Mouse (Mus musculus) cerebellum, adult 8-10 months (tissue): ENCODE results near the gene Tmeff1.

Source experiments
- DNase-seq: peaks from one replicate; pipeline ENCODE4 v3.0.0; 2022

The Tmeff1 gene

DNA sequence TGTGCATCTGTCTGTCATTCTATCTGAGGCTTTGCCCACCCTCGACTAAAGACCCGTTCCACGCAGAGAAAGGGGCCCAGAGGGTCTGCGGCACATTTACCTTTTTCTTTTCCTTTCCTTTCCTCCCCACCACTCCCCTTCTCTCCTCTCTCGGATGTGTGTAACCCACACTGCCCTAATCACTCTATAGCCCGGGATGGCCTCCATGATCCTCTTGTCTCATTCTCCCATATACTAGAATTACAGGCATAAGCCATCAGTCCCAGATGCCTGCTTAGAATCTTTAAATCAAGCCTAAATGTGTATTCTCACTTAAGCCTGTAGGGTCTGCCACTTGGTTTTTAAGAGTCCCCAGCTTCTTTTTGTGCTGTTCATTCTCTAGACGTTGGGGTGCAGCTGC is 8.6 kb upstream of the Tmeff1 start:
- no peak for DNase-seq

DNA sequence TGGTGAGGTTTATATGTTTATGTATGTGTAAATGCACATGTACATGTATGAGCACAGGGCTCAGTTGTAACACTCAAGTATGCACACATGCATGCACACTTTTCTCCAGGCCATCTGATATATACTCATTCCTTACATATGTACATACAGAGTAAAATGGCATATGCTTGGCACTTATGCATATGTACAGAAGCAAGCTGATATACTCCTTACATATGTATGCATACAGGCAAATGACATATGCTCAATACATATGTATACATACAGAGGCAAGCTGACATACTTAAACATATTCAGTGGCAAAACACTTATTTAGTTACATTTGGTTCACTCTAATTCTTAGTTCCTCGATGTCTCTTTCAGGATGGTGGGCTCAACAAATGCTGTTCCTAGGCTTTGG is 7.1 kb upstream of the Tmeff1 start:
- DNase-seq = no peak

DNA sequence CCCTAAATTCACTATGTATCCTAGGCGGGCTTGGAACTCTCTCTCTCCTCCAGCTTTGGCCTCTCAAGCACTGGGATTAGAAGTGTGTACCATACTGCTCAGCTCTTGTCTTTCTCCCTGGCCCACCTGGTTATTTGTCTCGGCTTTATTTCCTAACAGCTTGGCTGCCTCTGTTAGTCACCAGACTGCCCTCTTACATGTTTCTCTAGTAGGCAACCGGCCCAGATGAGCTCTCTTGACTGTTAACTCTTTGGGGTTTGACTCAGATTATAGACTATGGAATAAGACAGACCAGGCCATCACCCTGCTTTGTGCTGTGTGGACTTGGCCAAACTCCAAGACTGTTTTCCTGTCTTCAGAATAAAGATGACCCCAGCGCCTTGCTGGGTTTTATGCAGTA is 6.6 kb upstream of the Tmeff1 start:
- DNase-seq = no peak

DNA sequence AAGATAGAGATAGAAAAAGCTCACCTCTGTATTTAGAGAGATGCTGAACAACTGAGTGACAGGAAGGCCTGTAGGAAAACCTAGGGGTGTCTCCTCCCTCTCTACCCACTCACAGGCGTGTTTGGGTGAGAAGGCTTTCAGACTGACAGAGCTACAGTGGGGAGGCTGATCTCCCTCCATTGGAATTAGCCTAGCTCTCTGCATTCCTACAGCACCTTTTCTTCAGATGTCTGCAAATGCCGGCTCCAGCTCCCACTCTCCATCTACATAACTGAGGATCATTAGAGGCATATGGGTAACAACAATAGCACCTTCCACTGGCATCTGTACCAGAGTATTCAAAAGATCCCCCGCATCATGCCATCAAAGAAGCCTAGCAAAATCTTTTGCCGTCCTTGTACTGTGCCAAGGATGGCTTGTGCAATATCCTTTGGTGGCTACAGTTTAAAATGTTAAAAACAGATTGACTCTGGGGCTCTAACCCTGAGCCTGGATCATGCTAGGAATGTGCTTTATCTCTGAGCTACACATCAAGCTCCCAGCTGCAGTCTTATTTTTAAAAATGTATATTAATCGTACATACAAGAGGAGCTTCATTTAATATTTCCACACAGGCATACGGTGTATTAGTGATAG is 5.4 kb upstream of the Tmeff1 start:
- no peak for DNase-seq

DNA sequence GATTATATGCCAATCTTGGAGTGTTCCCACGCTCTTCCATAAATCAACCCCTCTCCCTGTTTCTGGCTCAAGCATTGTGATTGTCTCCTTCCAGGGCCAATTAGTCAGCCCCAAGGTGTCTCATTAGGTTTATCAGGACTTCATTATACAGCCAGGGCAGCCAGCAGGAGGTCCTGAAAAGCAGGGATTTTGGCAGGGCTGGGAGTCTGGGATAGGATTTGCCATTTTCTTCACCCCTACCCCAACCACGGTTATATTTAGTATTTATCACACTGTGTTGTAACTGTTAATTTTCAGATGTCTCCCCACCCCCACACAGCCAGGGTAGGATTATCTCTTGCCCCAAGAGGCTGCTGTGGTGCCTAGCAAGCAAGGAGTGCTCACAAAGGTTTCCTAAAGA is 3.8 kb upstream of the Tmeff1 start:
- no peak for DNase-seq

DNA sequence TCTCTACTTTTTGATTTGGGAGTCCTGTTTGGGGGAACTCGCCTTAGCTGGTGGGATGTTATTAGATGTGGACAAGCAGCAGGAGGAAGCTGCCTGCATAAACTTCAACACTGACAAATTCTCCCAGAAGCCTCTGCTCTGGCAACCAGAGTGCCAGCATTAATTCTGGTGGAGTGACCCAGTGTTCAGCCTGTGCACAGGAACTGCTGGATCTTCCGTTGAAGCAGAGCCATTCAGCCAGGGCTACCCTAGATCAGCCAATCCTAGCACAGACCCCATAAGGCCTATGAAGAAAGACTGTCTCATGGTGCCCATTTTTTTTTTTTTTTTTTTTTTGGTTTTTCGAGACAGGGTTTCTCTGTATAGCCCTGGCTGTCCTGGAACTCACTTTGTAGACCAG is 3.0 kb upstream of the Tmeff1 start:
- no peak for DNase-seq

DNA sequence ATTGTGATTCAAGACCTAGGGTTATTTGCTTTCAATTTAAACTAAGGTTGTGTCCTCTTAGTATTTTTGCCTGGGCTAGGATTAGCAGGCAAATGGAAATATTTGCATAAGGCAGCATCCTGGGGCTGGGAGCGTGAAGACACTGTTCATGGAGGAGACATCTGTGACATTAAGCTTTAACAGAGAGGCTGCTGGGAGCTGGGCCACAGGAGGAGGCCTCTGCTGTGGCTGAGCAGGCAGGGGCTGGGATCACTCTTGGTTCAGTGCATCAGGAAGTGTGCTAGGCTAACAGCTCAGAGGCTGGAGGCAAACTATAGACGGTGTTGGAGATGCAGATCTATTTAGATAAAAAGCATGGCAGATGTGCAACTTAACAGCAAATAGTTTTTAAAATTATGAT is 2.0 kb upstream of the Tmeff1 start:
- no peak for DNase-seq

DNA sequence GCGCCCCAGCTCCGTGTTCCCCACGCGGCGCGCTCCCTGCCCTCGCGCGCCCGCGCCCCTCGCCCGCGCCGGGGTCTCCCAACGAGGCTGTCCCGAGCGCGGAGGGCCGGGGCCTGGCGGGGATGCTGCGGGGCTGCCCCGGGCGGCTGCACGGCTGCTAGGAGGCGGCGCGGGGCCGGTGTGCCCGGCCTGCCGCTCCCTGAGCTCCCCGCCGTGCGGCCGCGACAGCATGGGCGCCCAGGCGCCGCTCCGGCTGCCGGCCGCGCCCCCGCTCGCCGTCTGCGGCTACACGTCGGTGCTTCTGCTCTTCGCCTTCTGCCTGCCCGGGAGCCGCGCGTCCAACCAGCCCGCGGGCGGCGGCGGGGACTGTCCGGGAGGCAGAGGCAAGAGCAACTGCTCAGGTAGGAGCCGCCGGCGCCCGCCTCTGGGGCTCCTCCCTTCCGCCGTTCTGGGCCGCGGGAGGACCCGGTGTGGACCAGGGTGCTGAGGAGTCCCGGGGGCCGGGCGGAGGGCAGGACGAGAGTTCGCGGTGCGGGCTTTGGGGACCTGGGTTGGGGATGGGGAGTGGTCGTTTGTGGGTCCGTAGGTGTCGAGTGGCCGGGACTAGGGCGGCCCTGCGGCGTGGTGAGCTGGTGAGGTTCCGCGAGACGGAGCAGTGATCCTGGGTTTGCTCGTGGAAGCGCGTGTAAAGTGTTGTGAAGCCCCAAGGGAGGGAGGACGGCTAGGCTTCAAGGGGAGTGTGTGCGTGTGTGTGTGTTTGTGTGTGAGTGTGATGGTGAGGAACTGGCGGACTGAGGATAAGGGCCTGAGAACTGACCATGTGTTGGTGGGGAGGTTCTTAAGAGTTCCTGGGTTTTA is 496 bp downstream of the Tmeff1 start:
- peak; percentile 9 for DNase-seq

DNA sequence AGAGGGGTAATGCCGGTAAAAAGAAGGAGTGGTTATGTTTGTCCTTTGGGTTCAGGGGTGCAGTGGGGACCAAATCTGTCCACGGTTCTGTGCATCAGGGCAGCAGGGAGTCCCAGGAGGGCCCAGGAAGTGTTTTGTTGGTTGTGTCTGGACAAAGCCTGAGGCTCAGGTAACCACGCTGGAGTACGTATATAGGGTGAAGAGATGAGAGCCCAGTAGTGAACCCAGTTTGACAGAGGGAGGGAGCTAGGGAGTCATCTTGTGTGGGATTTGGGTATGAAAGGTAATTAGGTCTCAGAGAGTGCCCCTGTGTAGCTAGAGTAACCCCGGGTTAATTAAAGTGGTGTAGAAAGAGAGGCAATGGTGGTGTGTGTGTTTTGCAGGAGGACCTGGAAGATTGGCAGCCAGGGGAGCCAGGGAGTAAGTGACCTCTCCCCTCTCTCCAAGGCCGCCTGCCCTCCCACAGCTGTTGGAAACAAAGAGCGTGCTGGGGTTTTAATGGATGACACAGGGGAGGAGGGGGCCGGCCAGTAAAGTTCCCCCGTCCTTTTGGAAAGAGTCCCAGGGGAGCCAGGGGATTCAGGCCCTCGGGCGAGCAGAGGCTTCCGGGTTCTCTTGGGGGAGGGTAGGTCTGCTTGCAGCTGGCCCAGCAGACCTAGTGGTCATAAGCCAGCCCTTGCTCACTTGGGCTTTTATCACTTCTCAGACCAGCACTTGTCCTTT is 1.3 kb downstream of the Tmeff1 start:
- DNase-seq = no peak

DNA sequence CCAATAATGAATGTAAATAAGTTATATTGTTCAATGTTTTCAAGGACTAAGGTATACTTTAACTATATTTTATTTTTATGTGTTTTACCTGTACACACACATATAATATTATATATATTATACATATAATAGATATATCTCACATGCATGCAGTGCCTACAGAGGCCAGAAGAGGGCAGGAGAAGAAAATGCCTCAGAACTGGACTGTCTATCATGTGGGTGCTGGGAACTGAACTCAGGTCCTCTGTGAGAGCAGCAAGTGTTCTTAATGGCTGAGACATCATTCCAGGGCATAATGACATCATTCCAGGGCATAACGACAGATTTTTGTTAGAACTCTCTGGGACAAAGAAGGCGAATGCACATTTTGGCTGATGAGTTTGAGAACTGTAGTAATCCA is 2.6 kb downstream of the Tmeff1 start:
- DNase-seq = no peak

DNA sequence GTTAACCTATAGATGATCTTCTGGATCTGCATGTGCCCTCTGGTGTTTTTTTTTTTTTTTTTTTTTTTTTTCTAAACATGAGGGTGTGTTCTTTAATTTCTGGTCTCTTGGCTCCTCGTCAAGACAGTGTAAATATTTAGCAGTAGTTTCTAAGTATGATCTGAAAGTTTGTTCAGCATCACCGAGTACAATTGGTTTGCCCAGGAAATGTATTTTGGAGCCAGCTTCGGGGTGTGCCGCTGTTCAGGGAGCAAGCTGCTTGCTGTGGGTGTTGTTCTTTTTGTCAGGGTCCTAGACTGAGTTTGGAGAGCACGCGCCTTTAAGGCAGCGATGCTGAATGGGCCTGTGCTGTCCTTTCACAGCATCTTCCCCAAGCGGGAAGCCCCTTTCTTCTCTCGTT is 3.6 kb downstream of the Tmeff1 start:
- no peak for DNase-seq

DNA sequence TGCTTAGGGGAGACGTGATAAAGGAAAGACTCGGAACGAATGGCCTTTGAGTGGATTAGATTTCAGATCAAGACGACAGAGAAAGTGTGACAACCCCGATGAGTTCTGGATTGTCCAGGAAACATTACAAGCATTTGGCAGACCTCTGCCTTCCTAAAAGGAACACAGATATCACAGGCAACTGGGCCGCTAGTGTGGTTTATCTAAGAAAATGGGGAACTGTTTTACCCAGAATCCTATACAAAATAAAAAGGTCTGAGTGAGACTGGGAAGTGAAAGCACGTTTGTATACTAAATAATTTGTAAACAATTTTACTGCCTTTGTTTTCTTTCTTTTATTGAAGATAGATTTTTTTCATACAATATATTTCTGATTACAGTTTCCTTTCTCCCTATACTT is 5.9 kb downstream of the Tmeff1 start:
- DNase-seq = no peak

DNA sequence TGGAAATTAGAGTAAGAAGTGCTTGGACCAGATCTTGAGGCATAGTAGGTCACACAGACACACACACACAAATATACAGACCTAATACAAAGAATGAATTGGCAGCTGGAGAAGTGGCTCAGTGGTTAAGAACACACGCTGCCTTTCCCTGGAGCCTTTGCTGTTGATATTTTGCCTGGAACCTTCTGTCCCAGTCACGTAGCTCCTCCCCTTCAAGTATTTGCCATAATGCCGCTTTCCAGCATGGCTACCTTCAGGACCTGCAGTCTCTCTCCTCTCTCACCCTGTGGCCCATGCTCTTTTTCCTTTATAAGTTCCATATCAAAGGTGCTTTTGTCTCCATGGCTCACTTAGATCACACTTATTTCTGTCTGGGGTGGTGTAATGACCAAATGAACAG is 6.4 kb downstream of the Tmeff1 start:
- DNase-seq = no peak

DNA sequence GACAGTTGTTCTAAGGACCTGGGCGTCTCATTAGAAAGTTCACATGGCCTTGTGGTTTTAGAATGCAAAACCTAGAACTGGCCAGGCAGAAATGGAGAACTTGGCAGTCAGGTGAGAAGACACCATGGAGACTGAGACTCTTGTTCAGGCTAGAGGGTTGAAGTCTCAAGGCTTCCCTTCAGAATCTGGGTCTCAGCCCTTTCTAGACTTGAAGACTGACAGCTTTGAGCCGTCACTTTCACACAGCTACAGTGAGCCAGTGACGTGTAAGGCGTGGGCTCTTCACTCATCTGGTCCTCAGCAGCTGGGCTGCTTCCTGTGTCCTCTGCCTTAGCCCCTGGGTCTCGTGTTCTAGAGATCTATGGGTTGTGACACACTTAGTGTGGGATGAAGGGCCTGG is 7.4 kb downstream of the Tmeff1 start:
- no peak for DNase-seq

DNA sequence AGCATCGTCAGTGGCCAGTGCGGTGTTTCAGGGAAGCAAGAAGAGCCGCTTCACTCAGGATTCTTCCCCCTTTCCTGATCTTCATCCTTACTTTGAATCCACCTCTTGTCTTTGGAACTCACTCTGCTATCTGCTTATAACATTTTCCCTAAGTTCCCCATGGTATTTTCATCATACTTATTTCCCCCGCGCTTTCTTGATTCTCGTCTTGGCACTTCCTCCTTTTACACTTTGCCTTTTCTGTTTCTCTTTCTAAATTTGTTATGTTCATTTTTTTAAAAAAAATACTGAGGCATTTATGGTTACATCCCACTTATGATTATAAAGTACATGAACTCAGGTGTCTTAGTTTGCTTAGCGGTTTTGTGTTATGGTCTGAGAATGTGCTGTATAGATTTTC is 7.9 kb downstream of the Tmeff1 start:
- DNase-seq = no peak

DNA sequence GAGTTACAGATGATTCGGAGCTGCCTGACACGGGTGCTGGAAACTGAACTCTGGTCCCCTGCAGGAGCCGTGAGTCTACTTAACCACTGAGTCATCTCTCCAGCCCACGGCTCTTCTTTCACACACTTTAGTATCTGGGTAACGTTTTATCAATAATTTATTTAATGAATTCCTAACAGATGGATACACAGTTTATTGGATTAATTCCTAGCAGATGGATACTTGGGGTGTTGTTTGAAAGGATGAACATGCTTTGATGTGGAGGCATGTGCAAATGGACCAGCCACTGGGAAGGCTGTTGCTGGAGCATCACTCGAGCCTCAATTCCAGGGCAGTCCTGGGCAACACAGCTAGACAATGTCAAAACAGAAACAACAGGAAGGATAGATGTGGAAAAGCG is 11.1 kb downstream of the Tmeff1 start:
- no peak for DNase-seq

DNA sequence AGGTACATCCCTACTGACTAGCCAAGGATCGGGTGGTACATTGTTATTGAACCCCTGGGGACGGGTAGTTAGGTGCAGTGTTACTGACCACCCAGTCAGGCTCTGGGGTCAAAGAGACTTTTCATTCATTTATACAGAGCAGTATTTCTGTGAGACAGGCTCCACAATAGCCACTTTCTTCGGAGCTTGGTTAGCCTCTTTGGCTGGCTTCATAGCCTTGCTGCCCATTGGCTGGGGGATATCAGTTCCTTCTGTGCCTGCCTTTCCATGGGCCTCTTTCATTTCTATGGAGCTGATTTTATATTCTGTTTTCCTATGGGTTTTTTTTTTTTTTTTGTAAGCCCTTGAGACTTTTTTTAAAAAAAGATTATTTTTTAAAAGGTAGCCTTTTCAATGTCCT is 20.7 kb downstream of the Tmeff1 start:
- no peak for DNase-seq

DNA sequence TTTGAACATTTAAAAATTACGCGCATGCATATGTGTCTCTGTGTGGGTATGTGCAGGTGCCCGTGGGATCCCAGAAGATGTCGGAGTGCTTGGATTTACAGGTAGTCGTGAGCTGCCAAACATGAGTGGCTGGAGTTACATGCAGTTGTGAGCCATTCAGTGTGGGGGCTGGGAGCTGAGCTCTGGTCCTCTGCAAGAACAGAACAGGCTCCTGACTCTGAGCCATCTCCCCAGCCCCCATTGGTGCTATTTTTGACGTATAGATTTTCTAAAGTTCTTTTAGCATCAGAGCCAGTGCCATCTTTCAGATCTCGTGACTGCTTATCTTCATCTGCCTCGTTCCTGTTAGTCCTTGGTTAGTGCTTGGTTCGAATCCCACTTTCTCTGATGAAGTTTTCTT is 24.5 kb downstream of the Tmeff1 start:
- no peak for DNase-seq

DNA sequence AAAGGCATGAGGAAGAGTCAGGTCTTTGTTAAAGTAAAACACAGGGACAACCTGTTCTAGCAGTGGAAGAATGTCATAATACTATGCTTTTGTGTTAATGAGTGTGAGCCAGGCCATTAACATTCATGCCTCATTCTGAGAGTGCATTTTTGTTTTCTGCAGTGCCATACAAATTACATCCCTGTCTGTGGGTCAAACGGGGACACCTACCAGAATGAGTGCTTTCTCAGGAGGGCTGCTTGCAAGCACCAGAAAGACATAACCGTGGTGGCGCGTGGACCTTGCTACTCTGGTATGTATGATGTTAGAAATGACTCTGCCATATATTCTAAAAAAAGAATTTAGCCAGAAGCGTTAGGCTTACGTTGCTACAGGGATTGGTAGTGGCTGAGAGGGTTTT is 25.3 kb downstream of the Tmeff1 start:
- no peak for DNase-seq

DNA sequence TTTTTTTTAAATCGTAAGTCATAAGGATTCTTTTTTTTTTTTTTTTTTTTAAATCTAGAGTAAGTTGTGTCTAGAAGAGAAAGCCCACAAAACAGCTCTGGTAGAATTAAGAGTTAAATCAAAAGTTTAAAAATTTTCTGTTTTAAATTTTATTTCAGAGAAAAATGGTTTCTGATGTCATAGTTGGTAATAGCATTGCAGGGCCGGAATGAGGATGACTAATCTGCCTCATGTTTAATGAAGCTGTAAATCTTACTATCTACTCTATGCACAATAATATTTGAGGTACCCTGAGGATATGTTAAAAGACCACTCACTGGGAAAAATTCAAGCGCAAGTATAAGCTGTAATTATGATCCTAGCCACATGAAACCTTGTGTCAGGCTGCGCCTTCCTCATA is 30.5 kb downstream of the Tmeff1 start:
- no peak for DNase-seq

DNA sequence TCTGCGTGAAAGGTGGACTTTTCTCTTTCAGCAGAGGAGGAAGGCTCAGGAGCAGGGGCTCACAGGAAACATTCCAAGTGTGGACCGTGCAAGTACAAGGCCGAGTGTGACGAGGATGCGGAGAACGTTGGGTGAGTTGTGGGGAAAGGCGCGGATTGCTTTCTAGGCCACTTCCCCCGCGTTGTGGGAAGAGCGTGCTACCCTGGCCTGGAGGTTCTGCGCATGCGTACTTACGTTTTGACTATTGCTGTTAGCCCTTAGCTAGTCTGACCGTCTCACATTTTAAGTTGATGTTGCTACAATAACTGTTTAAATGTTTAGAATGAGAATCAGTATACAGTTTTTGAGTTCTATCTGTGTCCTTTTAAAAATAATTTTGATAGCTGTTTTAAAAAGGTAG is 32.2 kb downstream of the Tmeff1 start:
- no peak for DNase-seq

DNA sequence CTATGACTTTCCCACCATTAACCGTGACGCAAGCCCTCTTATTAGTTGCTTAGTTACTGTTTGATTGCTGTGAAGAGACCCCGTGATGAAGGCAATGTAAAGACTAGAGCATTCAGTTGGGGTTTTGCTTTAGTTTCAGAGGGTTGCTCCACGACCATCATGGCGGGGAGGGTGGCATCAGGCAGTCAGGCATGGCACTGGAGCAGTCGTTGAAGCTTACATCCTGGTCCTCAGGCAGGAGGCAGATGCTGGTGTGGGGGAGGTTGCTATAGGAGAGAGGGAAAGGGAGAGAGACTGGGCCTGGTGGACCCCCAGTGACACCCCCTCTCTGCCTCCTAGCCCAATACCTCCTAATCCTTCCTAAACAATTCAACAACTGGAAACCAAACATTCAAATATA is 35.1 kb downstream of the Tmeff1 start:
- DNase-seq = no peak

DNA sequence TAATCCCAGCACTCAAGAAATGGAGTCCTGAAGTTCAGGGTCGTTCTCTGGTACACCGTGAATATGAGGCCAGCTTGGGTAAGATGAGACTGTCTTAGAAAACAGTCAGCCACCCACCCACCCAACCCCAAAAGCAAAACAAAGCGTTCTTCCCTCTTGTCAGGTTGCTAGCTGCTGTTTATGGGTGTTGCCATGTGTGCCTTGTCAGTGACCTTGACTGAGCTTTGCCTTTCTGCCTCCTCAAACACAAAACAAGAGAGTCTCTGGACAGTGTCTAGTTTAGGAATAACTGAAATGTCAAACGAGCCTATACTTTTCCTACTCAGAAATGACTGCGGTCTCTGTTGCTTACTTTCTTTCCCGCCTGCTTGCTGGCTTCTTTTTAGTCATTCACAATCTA is 37.3 kb downstream of the Tmeff1 start:
- no peak for DNase-seq

DNA sequence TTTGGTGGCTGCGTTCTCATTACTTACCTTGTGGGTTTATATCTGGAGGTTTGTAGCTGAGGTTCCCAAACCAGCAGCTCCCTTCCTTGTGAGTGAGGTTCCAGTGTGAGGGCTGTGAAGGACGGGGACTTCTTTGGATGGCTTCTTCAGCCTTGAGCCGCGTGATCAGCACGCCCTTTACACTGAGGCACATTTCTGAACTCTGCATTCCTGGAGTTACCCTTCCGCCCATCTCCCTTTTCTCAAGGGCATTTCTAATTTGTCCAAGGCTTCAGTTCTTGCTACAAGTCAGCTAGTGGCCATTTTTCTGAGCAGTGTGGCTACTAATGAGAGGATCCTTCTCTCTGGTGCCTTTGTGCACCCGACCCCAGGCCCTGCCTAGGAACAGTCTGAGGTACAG is 38.0 kb downstream of the Tmeff1 start:
- no peak for DNase-seq
